Mouse (Mus musculus): Measurements from ENCODE around the gene Lipk.

Lipk gene

DNA sequence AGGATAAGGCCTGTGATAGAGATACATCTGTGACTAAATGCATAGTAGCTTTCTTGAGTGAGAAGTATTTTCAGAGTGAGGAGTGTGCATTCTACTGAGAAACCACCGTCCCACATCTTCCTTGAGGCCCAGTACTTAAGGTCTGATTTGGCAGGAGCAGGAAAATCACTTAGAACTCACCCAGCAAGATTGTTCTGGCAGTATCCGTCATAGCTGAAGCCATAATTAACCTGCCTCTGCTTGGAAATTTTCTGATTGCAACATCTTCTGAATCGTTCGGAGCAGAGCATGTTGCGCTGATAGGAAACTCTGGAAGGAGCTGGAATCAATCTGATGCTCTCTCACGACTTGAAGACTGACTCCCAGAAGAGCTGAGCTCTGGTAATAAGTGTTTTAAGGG is at the start of gene Lipk:
Gene Lipk (plus strand): TSS at position 289 of the 400 bp plus-strand sequence.
- DNase-seq (ENCODE audit: low spot score in 2 of 2): no peak

DNA sequence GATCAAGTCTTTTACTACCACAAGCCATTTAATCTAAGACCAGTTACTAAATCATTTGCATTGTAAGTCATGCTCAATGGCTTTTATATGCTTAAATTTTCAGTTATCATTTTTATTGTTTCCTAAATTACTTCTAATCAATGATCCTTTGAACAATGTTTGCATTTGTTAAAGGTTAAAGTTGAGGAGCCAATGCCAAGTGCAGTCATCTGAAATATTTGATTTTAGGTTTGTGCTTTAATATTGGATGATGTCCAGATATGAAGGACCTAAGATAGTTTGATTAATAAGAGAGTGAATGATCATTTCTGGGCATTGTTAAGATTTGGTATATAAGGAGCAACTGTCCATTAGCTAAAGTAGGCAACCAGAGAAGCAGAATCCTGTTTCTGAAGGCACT is 47.2 kb upstream of the Lipk start, which contains the start of gene Lipf:
Gene Lipf (plus strand): TSS at position 301 of the 400 bp plus-strand sequence.
- no peak for DNase-seq (ENCODE audit: low spot score in 2 of 2)

DNA sequence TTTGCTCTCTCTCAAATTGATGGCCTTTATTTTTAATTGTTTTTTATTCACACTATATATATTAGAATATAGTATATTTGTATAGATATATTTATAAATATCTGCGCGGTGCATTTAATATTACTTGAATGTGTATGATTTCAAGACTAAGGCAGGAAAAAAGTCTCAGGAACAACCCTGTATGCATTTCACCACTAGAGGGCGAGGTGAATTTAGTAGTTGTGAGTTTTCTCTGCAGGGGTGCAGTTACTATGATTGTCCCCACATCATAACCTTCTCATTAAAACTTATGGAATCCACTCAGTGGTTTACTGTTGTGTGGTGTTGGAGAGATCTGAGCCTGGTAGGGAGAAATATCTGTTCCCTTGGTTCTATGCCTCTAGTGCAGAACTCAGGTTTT is 29.1 kb upstream of the Lipk start:
- DNase-seq (ENCODE audit: low spot score in 2 of 2): no peak

DNA sequence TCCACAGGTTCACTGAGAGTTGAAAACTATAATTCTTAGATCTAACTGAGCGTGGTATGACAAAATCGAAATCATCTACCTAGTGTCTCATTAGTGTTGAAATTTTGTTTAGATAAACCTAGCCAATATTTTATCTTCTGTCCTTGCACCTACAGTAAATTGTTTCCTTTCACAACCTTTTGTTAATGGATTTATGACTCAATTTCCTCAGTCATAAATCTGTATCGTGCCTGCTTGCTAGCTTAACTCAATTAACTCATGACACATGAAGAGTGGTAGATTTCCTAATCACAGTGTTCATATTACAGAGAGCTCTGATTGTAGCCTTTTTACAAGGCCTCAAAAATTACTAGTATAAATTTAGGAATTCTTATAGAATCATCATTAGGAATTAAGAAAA is 25.0 kb upstream of the Lipk start:
- DNase-seq (ENCODE audit: low spot score in 2 of 2): no peak

DNA sequence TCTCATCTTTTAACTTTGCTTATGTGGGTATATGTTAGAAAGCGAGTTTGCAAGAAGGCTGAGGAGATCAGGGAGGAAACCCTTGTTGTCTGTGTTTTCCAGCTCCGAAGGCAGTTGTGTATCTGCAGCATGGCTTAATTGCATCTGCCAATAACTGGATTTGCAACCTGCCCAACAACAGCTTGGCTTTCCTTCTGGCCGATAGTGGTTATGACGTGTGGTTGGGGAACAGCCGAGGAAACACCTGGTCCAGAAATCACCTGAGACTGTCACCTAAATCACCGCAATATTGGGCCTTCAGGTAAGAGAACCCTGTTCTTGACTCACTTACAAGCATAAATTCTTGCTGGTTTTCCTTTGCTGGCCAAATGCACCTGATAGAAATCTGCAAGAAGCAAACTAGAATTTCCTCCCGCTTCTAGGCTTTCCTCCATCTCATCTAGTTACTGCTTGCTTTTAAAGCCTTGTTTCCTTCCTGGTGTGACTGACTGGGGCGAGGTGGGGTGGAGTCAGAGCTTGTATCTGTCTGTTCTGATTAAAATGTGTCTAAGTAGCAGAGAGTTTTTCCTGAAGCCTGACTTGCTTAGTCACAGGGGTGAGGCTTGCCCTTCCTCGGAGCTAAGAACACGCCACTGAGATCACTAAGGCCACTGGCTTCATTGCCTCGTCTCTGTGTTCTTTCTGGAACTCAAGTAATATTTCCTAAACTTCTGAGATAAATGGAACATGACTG is 13.5 kb downstream of the Lipk start:
- no peak for DNase-seq (ENCODE audit: low spot score in 2 of 2)

DNA sequence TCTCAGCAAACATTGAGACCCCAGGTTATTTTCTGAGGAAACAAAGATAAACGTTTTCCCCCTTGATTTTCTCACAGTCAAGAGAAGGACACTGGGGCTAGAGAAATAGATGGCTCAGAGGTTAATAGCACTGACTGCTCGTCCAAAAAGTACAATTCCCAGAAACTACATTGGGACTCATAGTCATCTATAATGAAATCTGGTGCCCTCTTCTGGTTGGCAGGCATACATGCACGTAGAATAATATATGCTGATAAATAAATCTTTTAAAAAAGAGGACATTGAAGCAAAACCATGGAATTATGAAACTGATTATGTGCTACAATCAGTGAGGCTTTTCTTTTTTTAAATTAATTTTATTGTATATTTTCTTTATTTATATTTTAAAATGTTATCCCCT is 14.7 kb downstream of the Lipk start:
- no peak for DNase-seq (ENCODE audit: low spot score in 2 of 2)

DNA sequence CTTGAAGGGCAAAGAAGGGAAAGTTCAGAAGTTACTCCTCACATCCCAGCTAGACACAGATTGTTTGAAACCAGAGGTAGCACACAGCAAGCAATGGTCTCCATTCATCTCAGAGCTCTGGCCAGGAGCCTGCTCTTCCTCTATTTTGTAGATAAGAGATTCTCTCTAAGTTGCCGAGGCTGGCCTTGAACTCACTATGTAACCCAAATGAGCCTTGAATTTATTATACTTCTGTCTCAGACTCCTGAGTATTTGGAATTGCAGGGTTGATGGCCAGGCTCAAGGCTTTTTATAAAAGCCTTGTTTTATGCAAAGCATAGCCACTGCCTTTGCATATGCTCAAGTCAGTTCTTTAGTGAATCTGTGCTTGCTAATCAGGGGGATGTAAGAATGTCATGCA is 31.6 kb downstream of the Lipk start:
- no peak for DNase-seq (ENCODE audit: low spot score in 2 of 2)

DNA sequence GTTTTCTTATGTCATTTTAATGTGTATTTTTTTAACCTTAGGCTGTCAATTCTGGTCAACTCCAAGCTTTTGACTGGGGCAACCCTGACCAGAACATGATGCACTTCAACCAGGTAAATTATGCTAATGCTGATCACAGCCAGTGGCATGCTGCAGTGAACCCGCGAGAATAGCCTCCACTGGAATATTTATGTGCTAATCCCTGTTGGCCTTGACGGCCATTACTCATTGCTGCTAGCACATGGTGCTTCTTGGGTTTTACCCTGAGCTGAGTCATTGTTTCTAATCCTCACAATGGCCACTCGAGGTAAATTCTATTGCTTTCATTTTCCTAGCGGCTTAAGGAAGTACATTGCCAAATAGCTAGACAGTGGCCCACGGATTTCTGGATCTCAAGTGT is 34.9 kb downstream of the Lipk start:
- no peak for DNase-seq (ENCODE audit: low spot score in 2 of 2)

DNA sequence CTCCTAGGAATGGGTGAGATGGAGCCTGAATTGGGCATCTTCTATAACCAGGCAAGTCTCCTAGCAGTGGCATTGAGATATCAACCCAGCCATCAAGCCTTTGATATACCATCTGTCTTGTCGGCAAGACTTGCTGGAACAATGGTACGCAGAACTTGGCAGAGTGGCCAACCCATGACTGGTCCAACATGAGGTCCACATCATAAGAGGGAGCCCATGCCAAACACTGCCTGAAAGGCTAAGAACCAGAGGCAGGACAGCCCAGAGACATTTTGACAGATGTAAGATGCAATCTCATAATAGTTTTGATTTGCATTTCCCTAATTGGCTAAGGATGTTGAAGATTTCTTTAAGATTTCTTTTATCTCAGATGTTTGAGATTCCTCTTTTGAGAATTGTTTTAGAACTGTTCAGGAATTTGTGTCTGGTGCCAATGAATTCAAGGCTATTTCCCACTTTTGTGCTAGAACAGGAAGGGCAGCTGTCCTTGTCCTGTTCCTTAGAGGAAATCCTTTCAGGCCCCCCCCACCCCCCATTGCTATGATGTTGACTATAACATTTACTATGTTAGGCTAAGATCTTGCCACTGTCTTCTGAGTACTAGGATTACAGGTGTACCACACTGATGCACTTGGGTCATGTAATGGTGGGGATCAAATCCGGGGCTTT is 41.4 kb downstream of the Lipk start:
- no peak for DNase-seq (ENCODE audit: low spot score in 2 of 2)

DNA sequence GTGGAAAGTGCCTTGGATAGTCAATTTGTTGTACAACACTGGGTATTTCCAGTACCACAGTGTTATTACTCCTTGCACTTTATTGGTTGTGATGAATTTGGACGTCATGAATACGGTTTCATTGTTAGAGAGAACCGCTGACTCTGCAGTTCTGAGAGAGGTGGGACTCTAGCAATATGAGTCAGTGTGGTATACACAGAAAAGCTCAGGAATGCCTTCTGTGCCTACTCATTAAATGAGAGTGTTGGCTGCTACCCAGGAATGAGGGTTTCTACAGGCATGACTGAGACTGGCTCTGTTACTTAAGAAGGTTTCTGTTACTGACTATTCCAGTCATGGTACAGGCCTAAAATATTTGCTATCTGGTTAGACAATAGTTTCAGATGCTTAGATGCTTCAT is 43.4 kb downstream of the Lipk start:
- no peak for DNase-seq (ENCODE audit: low spot score in 2 of 2)

DNA sequence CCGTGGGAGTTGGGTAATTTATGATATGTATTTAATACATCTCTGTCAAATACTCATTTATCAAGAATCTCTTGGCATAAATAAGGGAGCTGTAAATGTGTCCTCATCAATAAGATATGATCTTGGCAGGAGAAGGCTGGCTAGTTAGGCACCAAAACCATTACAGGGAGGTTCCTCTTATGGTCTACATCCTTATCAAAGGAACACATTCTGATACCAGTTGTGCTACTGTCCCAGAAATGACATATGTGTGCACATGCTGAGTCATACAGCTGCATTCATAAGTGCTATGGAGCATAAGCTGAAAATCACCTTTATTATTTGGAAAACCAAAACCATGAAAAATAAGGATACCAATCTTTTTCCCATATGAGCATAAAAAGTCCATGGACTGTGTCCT is 55.5 kb downstream of the Lipk start:
- DNase-seq (ENCODE audit: low spot score in 2 of 2): no peak

DNA sequence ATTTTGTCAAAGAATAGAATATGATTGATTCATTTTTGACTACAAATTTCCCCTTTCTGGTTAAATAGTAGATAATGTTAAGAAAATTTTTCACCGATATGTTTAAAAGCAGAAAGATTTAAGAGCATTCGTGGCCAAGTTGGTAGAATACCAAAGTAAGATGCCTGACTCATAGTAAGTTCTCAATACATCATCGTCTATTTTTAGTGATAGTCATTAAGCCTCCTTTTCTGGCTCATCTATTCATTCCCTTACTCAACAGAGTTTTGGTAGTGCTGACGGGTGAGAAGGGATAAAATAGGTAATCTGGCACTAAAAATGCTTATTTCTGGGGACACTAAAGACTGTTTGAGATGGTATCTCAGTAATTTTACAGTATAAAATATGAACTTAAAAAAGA is 56.0 kb downstream of the Lipk start:
- DNase-seq (ENCODE audit: low spot score in 2 of 2): no peak

DNA sequence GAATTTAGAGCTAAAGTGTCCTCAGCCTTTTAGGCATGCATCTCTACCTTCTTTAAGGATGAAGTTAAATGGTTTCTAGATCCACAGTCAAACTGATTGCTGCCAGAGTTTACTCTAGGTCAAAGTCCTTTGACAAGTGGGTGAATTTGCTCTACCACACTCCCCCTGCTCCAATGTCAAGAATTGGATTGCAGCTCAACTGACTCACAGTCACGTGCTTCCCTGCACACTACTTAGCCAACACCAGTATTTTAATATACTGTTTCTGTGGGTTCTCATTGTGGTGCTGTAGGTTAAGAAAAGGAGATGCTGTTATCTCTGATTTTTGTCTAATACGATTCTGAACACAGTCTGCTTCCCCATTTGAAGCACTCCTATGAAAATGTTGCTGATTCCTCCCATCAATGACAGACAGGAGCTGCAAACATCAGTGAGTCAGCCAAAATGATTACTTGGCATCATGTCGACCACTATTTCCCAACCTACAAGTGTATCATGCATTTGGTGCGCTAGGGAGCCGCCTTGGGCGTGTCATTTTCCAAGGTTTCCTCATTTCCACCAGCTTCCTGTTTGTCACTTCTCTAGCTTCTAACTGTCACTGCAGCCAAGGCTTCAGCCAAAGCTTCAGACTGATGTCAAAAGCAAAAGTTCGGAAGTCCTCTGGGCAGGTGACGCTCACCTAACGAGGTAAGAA is 58.8 kb downstream of the Lipk start, which contains the start of gene Lipn:
Gene Lipn (plus strand): TSS at position 580 of the 694 bp plus-strand sequence.
- no peak for DNase-seq (ENCODE audit: low spot score in 2 of 2)

DNA sequence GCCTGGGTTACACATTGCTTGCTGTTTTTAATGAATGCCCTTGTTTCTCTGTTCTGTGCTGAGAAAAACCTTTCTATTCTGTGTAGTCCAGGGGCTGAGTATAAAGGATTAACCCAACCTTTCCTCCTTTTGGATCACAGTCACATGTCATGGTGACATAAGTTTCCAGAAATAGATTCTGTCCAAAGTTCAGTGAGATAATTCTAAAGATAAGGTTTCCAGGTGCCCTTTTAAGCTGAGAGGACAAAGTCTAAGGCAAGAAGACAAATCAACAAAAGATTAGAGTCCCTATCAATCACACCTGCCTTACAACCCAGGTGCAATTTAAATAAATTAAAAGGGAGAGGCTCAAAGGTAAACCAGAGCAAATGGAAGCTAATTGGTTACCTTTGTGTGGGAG is 66.1 kb downstream of the Lipk start:
- DNase-seq (ENCODE audit: low spot score in 2 of 2): no peak

DNA sequence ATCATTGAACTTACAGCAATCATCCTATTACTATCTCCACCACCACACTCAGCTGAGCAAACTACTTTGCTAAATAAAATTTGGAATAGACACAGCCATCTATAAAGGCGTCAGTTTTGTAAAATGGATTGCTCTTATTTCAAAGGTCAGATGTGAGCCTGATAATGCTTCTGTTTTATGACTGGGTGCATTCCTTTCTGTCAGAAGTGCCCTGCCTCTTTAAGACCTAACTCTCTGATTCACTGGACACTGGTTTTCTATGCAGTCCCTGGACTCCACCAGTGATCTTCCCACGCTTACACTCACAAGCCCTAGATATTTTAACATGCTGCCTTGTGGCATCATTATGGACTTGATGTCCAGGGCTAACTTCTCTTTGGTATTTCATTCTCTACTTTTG is 70.0 kb downstream of the Lipk start:
- DNase-seq (ENCODE audit: low spot score in 2 of 2): no peak

DNA sequence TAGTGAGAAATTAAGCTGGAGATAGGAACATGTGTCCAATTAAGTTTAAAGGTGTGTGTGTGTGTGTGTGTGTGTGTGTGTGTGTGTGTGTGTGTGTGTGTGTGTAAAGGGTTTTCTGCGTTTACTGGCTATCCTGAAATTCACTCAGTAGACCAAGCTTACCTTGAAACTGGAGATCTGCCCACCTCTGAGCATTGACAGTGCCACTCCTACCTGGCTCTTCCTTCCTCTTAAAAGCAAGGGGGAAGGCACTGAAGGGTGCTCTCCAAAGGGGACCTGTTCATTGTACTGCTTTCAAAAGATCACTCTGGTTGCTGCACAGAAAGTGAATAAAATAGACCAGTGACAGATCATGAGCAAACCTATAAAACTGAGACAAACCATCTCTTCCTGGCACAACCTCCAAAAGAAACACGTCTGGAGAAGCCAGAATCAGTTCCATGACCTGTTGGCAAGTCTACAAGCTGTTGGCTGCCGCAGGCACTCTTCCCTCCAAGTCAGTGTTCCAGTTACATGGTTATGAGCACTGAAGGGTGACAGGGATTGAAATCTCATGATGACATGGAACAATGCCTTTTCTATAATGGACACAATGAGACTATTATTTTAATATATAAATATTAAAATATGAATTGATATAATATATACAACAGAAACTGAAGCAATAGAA is 81.1 kb downstream of the Lipk start:
- DNase-seq (ENCODE audit: low spot score in 2 of 2): no peak

DNA sequence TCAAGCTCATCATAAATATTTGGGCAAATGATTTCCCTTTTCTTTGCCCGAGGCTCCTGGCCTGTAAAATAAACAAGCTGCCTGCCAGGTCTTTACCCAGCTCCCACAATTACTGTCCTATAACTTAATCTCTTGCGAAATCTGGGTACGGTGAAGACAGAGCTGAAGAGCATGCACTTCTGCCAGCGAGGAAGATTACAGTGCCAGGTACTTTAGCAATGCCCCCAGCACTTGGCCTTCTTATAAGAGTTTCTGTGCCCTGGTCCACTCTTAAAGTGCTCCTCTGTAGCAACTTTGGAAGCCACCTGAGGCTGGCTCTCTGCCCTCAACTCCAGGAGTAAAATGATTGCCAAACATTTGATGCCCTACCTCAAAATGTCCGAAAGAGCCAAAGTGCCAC is 87.3 kb downstream of the Lipk start:
- no peak for DNase-seq (ENCODE audit: low spot score in 2 of 2)

DNA sequence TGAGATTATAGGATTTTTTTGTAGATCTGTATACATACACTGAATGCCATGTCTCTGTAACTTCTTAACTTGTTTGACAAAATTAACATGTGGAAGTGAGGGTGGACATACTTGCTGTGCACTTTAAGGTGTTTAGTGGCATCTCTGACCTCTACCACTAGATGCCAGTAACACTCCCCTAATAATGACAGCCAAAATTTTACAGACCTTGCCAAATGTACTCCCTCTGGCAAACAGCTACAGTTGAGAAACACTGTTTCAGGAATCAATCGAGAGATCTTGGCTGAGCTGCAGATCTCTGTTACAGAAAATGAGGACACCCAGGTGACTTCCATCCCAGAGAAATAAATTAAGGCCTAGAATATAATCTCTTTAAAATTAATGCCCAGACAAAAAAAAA is 88.1 kb downstream of the Lipk start:
- no peak for DNase-seq (ENCODE audit: low spot score in 2 of 2)
